Mouse (Mus musculus) stomach, embryonic 16.5 days (tissue): ENCODE results near the gene Elmod3. TPM values are rescaled to one million over a fixed set of nuclear protein-coding genes. Genes with fewer than 3 reads are reported as not detected.
A peak's percentile ranks its signal among the peaks of the same experiment; 100 is the strongest.

Experiments
- ATAC-seq: fragments of 200-750 bp; cut with Nextera tagmentation; 2 replicates; pipeline ENCODE4 v1.8.0; 2017; ENCODE audit warnings: moderate number of reproducible peaks, moderate TSS enrichment; ENCODE audit not compliant: insufficient read depth, low FRiP score
- H3K27ac ChIP-seq: fragments of 300-500 bp; sonication (generic); 2 replicates; pipeline ENCODE4 v1.5.1; 2014; ENCODE audit warnings: low read length
- H3K27me3 ChIP-seq: fragments of 300-500 bp; sonication (generic); 2 replicates; pipeline ENCODE4 v1.6.1; 2014; ENCODE audit warnings: low read length, control low read depth, mixed read lengths; ENCODE audit not compliant: control insufficient read depth, insufficient read depth
- H3K36me3 ChIP-seq: fragments of 300-500 bp; sonication (generic); 2 replicates; pipeline ENCODE4 v1.6.1; 2014; ENCODE audit warnings: low read length; ENCODE audit not compliant: control insufficient read depth, insufficient read depth
- H3K4me1 ChIP-seq: fragments of 300-500 bp; sonication (generic); 2 replicates; pipeline ENCODE4 v1.6.1; 2014; ENCODE audit warnings: low read length, control low read depth, mixed read lengths; ENCODE audit not compliant: control insufficient read depth, insufficient read depth
- H3K4me2 ChIP-seq: fragments of 300-500 bp; sonication (generic); 2 replicates; pipeline ENCODE4 v1.6.1; 2014; ENCODE audit warnings: low read depth, low read length, mixed read lengths
- H3K4me3 ChIP-seq: fragments of 300-500 bp; sonication (generic); replicated peaks from 2 replicates; pipeline ENCODE4 v1.5.1; 2014; ENCODE audit warnings: mild to moderate bottlenecking, low read length
- H3K9ac ChIP-seq: fragments of 300-500 bp; sonication (generic); 2 replicates; pipeline ENCODE4 v1.6.1; 2014; ENCODE audit warnings: low read length
- H3K9me3 ChIP-seq: fragments of 300-500 bp; sonication (generic); replicated peaks from 2 replicates; pipeline ENCODE4 v1.6.1; 2016; ENCODE audit warnings: low read length, control low read depth; ENCODE audit not compliant: control insufficient read depth
- WGBS: fragments of 180-500 bp; shearing (Covaris S2); extraction: QIAGEN DNeasy Blood & Tissue Kit; methylation state at CpG from one replicate; pipeline ENCODE4 v1.1.7; 2014; 5-methylcytosine and 5-hydroxymethylcytosine counted together
- polyA plus RNA-seq: library from polyadenylated mRNA; unstranded; fragments of >200 nt; fragmentation: Nextera tagmentation; extraction: Ambion mirVana; gene quantifications from 2 replicates; pipeline ENCODE4 v1.2.1, GENCODE M21; 2015

Gene Elmod3
- polyA plus RNA-seq, 1 experiment from 2014 or later = 19.6 TPM

DNA sequence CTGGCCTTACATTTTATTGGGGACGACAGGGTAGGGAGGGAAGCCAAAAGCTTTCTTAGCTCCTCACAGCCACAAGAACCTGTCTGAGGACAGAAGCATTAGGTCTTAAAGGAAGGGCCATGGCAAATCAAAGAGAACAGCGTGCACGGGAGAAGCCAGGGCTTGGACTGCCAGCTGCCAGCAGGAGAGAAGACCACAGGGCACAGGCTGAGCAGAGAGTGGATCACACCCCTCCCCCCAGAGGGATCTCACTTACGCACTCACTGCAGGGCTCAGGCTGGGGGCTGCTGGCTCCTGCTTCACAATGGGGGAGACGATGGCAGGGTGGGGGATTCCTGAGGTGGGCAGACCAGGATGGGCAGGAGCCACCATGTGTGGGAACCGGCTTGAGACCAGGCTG is 33.5 kb upstream of the Elmod3 start:
- Histone ChIP-seq H3K27me3 (no peaks in the 10 kb centered on the region), H3K27ac (no peak overlapping the region), H3K4me2 (no peak overlapping the region), H3K4me3 (no peak overlapping the region), H3K36me3 (peaks cover 12% of the 10 kb centered on the region; the same call in 1 of the 2 replicates), H3K9me3 (no peaks in the 10 kb centered on the region), H3K9ac (no peak overlapping the region), H3K4me1 (peaks cover 4% of the 10 kb centered on the region; the same call in 1 of the 2 replicates)
- 84% methylated on average over 6 of the region's 6 CpGs for WGBS
- ATAC-seq = no peak

DNA sequence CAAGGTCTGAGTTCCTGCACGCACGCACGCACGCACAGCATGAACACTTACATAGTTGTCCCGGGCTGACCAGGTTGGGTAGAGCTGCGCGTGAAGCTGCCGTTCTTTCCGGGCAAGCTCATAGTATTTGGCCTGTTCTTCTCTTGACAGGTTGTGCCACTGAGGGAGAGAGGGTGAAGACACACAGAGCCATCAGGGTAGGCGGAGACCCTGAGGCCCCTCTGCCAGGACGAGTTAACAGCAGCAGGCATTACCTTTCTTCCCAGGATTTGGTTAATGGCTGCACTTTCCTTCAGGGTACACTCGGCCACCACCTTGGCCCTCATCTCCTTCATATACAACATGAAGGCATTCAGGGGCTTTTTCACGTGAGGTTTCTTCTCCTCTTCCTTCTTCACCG is 32.7 kb upstream of the Elmod3 start:
- Histone ChIP-seq H3K27ac (no peak overlapping the region), H3K4me2 (no peak overlapping the region), H3K9me3 (no peaks in the 10 kb centered on the region), H3K4me1 (peaks cover 4% of the 10 kb centered on the region; the same call in 1 of the 2 replicates), H3K9ac (no peak overlapping the region), H3K4me3 (no peak overlapping the region), H3K27me3 (no peaks in the 10 kb centered on the region), H3K36me3 (peaks cover 12% of the 10 kb centered on the region; the same call in 1 of the 2 replicates)
- no peak for ATAC-seq
- WGBS = 87% methylated on average over 14 of the region's 14 CpGs

- no peaks in the 10 kb centered on the region for H3K4me1 ChIP-seq
- no peak overlapping the region for H3K27ac ChIP-seq
- WGBS = 79% methylated on average over 2 of the region's 2 CpGs
- H3K4me3 ChIP-seq = no peak overlapping the region
- H3K9ac ChIP-seq = no peak overlapping the region
- ATAC-seq = peak; percentile 48; the same call in 1 of the 2 replicates
- no peaks in the 10 kb centered on the region for H3K27me3 ChIP-seq
- no peak overlapping the region for H3K4me2 ChIP-seq
- H3K9me3 ChIP-seq = no peaks in the 10 kb centered on the region
- H3K36me3 ChIP-seq = peaks cover 12% of the 10 kb centered on the region; the same call in 1 of the 2 replicates
These were observed 32.2 kb upstream of the Elmod3 start for GRCm38 (mm10) chr6:72630370-72630769.

- no peak overlapping the region; the same call in 1 of the 2 replicates for H3K27ac ChIP-seq
- 89% methylated on average over 16 of the region's 16 CpGs for WGBS
- H3K4me1 ChIP-seq = no peaks in the 10 kb centered on the region
- no peak overlapping the region for H3K9ac ChIP-seq
- peaks cover 11% of the 10 kb centered on the region; the same call in 1 of the 2 replicates for H3K36me3 ChIP-seq
- no peak for ATAC-seq
- no peak overlapping the region for H3K4me2 ChIP-seq
- H3K4me3 ChIP-seq = no peak overlapping the region
- H3K9me3 ChIP-seq = no peaks in the 10 kb centered on the region
- H3K27me3 ChIP-seq = no peaks in the 10 kb centered on the region
These were observed 29.1 kb upstream of the Elmod3 start for GRCm38 (mm10) chr6:72627276-72627675.

GRCm38 (mm10) chr6:72626391-72626790 is 28.2 kb upstream of the Elmod3 start:
- no peaks in the 10 kb centered on the region for H3K9me3 ChIP-seq
- no peak overlapping the region for H3K9ac ChIP-seq
- ATAC-seq = no peak
- 88% methylated on average over 7 of the region's 7 CpGs for WGBS
- H3K4me1 ChIP-seq = 0 out of 2 replicates have a peak, but pooled peaks cover 3% of the 10 kb centered on the region
- no peak overlapping the region for H3K4me3 ChIP-seq
- peaks cover 8% of the 10 kb centered on the region; the same call in 1 of the 2 replicates for H3K36me3 ChIP-seq
- H3K27ac ChIP-seq = no peak overlapping the region
- no peaks in the 10 kb centered on the region for H3K27me3 ChIP-seq
- no peak overlapping the region for H3K4me2 ChIP-seq

- WGBS = 90% methylated on average over 8 of the region's 8 CpGs
- H3K9me3 ChIP-seq = no peaks in the 10 kb centered on the region
- no peak overlapping the region for H3K4me3 ChIP-seq
- H3K27ac ChIP-seq = no peak overlapping the region
- no peaks in the 10 kb centered on the region for H3K27me3 ChIP-seq
- no peak overlapping the region for H3K4me2 ChIP-seq
- H3K4me1 ChIP-seq = peaks cover 5% of the 10 kb centered on the region; the same call in 1 of the 2 replicates
- ATAC-seq = no peak
- H3K36me3 ChIP-seq = peaks cover 8% of the 10 kb centered on the region; the same call in 1 of the 2 replicates
- H3K9ac ChIP-seq = no peak overlapping the region
These were observed 25.6 kb upstream of the Elmod3 start for GRCm38 (mm10) chr6:72623661-72624402.

GRCm38 (mm10) chr6:72622917-72623316 is 24.7 kb upstream of the Elmod3 start:
- no peak overlapping the region for H3K27ac ChIP-seq
- peaks cover 4% of the 10 kb centered on the region; the same call in 1 of the 2 replicates for H3K36me3 ChIP-seq
- no peak overlapping the region for H3K9ac ChIP-seq
- no peaks in the 10 kb centered on the region for H3K9me3 ChIP-seq
- H3K27me3 ChIP-seq = no peaks in the 10 kb centered on the region
- no peak overlapping the region for H3K4me2 ChIP-seq
- H3K4me1 ChIP-seq = peaks cover 5% of the 10 kb centered on the region; the same call in 1 of the 2 replicates
- WGBS = 37% methylated on average over 3 of the region's 3 CpGs
- no peak overlapping the region for H3K4me3 ChIP-seq
- no peak for ATAC-seq

DNA sequence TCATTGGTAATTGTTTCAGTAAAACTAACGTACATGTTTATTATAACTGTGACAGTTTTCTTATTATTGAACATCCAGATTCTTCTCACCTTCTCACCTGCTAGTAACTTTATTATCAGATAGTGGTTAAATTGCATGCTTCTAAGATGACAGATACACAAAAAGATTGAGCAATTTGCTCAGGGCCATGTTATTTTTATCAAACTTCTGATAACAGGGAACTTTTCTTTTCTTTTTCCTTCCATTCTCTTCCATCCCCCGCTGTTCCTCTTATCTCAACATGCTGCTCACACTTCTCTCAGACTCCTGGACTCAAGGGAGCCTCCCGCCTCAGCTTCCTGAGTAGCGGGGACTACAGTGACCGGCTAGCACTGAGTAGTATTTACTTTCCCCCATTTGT is 22.7 kb upstream of the Elmod3 start:
- ATAC-seq = no peak
- 54% methylated on average over 5 of the region's 5 CpGs for WGBS
- no peaks in the 10 kb centered on the region for H3K36me3 ChIP-seq

More for the DNA sequence above, 22.7 kb upstream of the Elmod3 start:
- Histone ChIP-seq H3K27me3 (no peaks in the 10 kb centered on the region), H3K27ac (0 out of 2 replicates have a peak overlapping the region, but pooled peaks have one; percentile 10), H3K4me1 (peaks cover 11% of the 10 kb centered on the region; the same call in 1 of the 2 replicates), H3K4me2 (no peak overlapping the region), H3K9me3 (no peaks in the 10 kb centered on the region), H3K4me3 (no peak overlapping the region), H3K9ac (no peak overlapping the region)
